Mouse (Mus musculus): ENCODE measurements around the gene Lysmd4.
A peak's percentile ranks its signal among the peaks of the same experiment; 100 is the strongest.

Lysmd4 gene

DNA sequence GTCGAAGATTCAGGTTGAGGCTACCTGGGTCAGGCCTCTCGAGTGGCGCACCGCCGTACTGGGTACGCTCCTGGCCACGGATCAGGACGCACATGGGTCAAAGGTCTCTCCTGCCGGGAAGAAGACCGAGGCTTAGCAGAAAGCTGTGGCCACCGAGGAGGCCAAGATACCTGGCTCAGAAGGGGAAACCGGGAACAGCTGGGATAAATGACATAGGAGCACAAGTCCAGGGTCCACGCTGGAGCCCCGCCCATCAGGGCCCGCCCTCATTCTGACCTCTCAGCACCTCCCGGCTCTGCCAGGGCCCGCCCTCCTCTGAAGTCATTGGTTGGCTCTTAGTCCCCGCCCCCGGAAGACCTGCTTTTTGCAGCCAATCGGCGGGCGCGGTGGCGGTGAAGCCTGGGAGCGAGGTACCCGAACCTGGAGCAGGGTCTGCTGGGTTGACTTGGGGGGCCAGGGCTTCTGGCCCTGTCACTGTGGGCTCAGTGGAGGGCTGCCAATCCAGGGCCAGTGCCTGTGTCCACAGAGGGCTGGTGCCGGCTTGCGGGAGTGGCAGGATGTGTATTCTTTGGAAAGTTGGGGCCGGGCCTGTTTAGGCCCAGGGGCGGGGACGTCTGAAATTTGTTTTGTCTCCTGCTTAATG, at the start of gene Lysmd4:
TSS of gene Lysmd4 (plus strand) at position 325 of the 643 bp plus-strand sequence.
- peak; percentile 94 for DNase-seq (ENCODE audit: low read depth, low spot score)

DNA sequence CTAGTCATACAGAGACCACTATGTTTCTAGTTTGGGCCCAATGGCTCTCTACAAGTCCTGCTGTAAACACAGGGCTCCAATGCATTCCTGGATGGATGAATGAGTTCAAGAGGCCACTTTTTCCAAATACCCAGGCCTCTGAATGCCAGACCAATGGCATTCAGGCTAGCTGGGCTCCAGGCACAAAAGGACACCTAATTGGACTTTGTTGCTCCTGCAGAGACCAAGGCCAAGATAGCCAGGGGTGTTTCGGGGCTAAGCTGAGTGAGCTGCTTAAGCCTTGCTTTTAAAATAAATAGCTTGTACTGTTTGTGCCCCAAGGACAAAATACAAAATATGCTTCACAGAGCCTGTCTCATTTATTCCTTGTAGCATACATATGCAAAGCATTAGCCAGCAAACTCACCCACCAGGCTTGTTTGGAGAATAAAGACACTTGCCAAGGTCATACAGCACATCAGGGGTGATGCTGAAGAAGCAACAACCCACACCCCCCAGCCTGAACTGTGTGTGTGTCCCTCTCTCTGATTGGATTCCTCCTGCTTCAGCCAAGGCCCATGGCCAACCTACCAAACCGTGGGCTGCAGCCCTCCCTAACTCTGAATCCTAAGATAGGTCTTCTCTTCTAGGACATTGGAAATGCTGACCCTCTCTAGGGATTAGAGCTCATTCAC, 48.7 kb upstream of the Lysmd4 start:
- DNase-seq (ENCODE audit: low read depth, low spot score): no peak

DNA sequence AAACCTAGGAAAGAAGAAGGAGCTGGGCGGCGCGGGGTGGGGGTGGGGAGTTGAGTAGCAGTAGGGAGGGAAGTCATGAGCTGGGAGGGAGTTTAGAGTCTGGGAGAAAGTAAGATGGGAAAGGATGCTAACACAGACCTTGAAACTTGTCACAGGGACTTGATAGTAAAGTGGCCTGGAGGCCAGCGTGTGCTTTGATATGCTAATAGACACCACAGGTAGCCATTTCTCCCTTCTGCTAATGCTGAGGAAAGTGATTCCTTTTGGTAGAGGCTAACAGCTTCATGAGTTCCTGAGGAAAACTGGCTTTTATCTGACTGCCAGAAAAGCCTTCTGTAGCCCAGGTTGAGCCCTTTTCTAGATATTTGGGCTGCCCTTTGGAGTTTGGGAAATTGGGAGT, 38.6 kb upstream of the Lysmd4 start:
- DNase-seq (ENCODE audit: low read depth, low spot score): no peak

DNA sequence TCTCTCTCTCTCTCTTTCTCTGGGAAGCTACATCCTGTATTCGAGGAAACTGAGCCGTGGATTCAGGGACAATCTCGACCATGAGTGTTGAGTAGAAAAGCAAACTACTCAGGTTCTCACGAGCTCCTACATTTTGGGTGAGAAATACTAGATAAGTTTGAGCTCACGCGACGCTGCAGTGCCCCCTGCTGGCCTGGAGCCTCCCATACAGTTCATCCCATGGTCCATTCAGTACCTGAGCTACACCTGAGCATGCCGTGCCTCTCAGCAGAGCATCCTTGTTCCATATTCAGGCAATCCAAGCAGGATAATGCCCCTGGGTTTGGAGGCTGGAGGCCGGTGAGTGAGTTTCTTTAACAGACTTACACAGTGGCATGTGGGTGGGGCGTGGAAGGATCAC, 22.9 kb upstream of the Lysmd4 start:
- peak; percentile 56 for DNase-seq (ENCODE audit: low read depth, low spot score)

DNA sequence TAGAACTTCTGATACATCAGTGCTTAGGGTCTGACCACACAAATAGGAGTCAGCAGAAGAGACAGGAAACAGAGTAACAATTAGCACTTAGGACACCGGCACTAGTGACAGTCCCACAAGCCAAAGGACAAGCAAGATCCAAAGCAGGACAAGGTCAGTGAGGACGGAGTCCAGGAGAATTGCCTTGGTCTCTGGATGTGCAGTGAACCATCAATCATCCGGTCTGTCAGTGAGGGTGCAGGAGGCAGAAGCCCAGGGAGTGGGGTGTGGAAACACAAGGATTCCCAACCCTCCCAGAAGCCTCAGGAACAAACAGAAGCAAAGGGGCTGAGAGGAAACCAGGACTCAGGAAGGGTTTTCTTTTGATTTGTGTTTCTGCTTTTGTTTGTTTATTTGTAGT, 18.7 kb upstream of the Lysmd4 start:
- no peak for DNase-seq (ENCODE audit: low read depth, low spot score)

DNA sequence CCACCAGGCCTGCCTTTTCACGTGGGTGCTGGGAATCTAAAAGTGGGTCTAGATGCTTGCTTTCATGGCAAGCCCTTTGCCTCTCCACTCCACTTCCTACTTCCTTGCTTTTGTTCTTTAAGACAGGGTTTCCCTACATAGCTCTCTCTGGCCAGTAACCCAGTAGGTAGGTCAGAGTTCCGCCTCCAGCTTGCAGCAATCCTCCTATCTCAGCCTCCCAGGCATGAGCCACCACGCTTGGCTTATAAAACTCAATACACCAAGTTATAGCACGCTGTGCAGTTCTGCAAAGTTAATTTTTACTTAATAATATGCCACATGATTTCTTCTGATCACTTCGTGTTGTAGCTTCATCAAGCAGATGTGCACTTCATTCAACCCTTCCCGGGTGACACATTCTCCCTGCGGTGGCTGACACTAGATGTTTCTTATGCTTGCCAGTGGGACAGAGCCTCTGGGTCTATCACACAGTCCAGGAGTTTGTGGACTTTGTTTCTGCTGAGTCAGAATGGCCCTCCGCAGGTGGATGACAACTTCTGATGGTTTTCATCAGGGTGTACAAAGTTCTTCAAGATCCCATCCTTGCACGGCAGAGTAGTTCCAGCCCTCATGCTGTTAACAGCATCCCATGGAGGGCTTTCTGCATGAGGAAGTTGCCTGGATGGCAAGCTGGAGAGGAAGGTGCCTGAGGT, 16.5 kb upstream of the Lysmd4 start:
- DNase-seq (ENCODE audit: low read depth, low spot score): no peak

DNA sequence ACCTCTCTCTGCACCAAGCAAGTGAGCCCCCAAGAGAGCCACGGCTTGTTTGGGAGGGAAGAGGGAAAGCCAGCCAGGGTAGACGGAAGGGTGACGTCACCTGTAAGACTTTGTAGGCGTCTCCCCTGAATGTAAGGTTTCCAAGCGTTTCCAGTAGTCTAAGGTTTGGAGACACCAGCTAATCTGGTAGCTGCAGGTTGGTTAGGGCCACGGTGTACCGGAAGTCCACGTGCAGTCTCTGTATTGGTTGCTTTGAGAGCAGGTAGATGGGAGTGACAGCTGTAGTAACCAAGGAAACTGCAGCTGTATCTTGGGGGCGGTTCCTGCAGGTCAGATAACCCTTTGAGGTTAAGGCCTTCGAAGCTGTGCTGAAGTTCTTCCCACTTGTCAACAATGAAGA, 15.8 kb upstream of the Lysmd4 start:
- DNase-seq (ENCODE audit: low read depth, low spot score): no peak

DNA sequence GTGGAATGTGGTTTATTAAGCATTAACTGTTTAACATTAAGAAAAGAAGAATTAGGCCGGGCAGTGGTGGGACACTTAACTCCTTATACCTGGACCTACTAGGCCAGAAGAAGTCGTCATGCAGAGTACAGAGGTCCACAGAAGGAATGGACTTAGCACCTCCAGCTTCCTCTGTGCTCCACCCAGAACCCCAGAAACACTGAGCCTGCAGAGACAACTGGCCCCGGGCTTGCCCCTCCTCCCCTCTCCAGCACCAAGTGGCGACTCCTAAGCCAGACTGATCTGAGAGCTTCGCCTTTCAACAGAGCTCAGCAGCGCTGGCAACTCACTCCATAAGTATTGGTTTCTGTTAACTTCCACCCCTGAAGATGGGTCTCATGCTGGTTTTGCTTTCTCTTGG, 14.6 kb upstream of the Lysmd4 start:
- DNase-seq (ENCODE audit: low read depth, low spot score): no peak

DNA sequence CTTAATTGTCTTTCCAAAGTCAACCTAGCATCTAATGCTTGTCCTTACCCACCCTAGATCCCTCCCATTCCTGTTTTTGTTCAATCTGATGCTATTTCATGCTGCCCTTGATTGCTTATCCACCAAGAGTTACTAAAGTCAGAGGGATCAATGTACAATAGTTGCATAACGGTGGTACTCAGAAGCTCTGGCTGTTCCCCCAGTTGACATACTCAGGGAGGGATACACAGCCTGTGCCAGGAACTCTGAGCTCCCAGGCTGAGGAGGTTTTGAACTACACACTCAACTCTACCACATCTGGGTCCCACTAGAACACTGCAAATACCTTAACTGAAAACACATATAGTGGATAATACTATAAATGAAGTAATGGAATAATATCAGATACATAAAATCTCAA, 14.0 kb upstream of the Lysmd4 start:
- DNase-seq (ENCODE audit: low read depth, low spot score): no peak

DNA sequence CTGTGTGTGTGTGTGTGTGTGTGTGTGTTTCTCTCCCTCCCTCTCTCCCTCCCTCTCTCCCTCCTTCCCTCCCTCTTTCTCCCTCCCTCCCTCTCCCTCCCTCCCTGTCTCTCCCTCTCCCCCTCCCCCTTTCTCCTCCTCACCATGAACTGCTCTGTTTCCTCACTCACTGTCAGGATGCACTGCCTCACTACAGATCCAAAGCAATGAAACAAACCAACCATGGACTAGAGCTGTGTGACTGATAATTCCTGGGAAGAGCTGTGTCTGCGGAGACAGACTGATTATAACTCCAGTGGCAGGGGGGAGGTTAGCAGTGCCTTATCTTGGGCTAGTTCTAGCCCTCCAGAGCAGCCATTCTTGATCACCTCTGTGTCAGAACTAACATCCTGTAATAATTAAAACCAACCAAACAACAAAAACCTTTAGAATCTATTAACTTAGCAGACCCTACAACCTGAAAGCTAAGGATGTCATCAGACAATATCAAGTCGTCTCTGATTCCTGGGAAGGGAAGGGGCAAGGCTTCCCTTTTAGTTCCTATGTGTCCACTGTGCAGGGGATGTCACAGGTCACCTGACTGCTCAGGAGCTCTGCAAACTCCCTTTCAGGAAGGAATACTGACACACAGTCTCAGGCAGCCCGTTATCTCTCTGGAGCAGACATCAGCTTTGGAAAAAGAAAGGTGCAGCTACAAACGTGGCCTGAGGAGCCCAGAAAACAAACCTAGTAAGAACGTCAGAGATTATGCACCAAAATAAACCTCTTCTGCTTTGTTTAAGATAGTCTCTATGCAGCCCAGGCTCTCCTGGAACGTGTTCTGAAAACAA, 12.1 kb upstream of the Lysmd4 start:
- no peak for DNase-seq (ENCODE audit: low read depth, low spot score)

DNA sequence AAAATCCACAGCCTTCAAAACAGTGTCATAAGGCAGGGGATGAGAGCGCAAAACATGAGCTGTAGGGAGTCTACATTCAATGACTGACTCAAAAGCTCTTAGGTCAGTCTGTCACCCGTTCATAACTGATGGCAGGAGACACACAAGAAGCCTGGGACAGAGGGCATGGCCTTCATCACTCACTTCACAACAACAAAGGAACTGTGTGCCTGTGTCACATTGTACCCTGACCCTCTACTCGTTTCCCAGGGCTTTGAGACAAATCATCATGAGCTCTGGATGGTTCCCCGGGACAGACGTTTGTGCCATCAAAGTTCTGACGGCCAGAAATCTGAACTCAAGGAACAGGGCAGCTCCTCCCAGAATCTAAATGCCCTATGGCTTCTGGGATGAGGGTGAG, 11.0 kb upstream of the Lysmd4 start:
- DNase-seq (ENCODE audit: low read depth, low spot score): no peak

DNA sequence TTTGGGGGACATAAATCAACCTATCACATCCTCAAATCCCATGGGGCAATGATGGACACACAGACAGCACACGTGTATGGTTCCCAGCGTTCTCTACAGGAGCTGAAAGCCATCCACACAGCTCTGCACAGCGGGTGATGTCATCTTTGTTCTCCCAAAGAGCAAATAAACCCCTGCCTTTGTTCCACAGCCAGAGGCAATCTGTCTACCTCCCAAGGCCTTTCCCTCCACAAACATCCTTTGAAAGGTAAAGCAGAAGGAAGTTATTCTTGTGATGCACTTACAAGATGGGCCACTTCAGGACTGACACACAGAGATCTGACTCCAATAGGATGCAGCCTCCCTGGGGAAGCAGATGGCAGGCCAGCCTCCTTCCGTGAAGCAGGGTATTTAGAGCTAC, 10.4 kb upstream of the Lysmd4 start:
- no peak for DNase-seq (ENCODE audit: low read depth, low spot score)

DNA sequence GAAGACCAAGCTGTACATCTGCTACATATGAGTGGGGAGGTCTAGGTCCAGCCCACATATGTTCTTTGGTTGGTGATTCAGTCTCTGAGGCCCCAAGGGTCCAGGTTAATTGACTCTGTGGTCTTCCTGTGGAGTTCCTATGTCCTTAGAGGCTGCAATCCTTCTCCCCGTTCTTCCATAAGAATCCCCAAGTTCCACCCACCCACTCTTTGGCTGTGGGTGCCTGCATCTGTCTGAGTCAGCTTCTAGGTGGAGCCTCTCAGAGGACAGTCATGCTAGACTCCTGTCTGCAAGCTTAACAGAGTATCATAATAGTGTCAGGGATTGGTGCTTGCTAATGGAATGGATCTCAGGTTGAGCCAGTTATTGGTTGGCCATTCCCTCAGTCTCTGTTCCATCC, 8.8 kb upstream of the Lysmd4 start:
- no peak for DNase-seq (ENCODE audit: low read depth, low spot score)

DNA sequence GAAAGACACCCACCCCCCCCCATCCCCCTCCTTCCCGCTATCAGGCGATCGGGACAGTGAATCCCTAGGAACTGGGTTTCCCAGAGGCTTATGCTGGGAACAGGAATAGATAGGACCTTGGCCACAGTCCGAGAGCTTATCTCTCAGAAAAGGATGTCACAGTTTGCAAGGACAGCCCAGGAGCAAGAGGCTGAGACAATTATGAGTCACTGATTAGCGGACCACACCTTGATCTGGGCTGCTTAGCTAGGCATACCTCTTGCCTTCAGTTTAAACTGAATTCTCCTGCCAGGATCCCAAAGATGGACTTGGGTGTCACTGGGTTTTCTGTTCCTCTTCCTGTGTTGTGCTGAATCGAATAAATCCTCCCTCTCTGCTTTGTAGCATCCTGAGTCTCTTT, 6.0 kb upstream of the Lysmd4 start:
- DNase-seq (ENCODE audit: low read depth, low spot score): no peak

DNA sequence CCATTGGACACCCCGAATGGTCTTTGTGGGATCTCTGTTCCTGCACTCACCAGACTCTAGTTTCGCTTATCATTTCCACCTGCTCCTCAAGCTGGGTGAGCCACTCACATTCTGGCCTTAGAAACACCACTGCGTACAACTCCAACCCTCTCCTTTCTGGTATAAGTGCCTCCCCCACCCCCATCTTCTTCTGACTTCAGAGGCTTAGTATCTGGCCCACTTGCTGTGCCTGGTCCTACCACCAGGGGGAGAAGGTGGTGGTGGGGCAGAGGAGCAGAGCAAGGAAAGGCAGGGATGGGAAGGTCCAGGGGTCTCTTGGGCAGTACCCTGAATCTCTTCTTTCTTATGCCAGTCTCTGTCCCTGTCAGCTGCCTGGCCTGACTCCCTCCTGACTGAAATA, 5.3 kb upstream of the Lysmd4 start:
- DNase-seq (ENCODE audit: low read depth, low spot score): peak; percentile 60

DNA sequence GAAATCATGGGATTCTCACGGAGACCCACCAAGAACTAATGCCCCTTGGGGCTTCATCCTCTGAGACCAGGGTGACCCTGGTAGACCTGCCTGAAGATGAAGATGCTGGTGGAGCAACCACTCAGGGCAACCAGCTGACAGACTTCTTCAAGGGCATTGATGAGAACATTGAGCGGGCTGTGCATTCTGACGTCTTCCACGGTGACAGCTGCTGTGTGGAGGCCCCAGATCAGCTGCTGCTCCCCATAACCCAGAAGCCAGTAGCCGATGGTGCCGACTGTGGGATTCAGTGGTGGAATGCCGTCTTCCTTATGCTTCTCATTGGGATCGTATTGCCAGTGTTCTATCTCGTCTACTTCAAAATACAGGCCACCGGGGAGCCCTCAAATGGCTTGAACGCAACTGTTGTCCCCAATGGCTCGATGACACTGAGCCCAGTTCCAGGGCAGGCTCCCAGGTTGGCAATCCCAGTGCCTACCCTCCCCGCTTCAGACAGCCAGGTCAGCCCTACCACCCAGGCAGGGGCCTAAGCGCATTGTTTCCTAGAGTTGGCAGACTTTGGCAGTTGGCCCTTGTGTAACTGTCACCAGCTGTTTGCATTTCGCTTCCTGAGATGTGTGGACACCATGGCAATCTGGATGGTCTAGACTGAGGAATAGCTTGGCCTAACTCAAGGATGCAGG, 3.7 kb downstream of the Lysmd4 start:
- no peak for DNase-seq (ENCODE audit: low read depth, low spot score)

DNA sequence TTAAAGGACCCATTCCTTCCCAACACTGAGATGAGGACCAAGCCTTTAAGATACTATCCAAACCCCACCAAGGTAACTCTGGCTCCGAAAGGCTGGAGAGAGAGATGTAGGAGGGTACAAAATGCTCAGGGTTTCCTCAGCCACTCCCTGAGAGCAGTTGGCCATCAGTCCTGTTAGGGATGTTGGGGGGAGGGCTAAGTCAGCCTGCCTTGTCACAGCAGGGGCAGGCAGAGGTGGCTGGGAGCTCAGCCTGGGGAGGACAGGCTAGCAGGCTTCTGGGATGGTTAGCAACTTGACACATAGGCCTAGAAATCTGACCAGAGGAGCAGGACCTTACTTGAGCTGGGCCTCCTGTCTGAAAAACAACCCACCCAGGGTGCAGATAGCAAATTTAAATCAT, 5.2 kb downstream of the Lysmd4 start:
- no peak for DNase-seq (ENCODE audit: low read depth, low spot score)

DNA sequence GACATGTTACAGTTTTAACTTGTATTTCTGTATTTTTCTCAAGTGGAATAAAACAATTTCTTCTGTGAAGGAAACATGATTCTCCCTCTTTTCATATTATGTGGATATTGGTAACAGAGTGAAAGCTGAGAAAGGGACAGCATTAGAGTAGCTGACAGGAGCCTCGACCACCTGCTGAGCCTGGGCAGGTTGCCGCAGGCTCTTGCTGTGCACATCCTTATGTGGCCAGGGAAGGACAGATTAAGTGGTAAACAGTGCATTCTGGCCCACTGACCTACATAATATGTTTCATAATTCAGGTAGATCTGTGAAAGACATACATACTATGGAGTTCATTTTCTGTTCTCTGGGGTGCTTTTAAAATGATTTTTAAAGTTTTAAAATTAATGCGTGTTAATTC, 6.0 kb downstream of the Lysmd4 start:
- no peak for DNase-seq (ENCODE audit: low read depth, low spot score)

DNA sequence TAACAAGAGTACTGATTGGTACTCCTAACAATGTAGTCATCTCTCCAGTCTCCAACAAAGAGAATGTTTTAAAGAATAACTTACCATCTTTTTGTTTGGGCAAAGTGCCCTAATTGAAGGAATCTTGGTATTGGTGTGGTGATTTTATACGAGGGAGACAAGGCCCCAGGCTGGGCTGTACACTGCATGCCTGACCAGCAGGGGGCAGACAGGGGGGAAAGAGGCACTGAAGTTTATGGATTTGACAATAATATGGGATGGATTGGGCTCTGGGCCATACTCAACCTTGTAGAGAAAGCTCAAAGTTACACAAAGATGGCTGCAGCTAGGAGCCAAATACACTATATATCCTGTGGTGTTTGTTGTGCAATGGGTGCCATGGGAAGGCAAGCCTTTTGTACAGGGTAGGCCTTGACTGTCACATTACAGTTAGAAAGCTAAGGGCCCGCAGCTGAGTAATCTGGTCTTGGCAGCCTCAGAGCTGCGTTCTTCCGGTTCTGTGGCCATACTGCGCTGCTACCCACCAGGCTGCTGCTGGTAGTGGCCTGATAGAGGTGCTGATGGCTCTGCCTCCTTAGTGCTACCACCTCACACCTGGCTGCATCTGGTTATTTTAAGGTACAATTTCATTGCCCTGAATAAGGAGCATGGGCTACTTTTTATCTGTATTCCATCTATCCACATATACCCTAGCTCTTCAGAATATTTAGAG, 6.7 kb downstream of the Lysmd4 start:
- peak; percentile 45 for DNase-seq (ENCODE audit: low read depth, low spot score)

DNA sequence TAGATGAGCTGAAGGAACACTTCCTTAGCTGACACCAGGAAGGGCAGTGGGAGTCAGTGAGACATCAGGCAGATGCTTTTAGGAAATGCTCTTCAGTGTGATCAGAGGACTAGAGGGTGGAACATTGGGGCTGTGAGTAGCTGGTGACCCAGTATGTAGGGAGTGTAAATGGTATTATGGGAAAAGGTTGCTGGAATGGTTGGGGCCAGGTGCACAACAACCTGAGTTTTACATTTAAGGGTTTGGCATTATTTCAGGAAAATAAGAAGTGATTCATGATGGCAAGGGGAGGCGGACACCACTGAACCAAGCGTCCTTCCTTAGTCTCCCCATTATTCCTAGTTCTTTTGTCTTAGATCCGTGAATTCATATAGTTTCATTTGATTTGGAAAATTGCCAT, 7.4 kb downstream of the Lysmd4 start:
- no peak for DNase-seq (ENCODE audit: low read depth, low spot score)

DNA sequence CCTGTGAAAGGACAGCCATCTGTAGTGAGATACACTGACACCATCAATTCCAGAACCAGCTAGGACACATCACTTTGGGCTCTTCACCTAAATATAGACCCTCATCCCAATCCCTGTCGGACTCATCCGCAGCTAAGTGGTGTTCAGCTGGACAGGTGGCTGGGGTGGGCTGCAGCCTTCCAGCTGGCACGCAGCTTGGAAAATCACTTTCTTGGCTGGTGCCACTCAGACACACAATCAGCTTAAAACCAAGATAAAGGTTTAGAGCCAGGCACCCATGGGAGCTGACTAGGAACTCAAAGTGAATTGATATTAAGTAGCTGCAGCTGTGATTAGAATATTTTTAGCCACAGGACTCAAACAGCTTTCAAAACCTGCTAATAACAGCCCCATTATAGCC, 7.9 kb downstream of the Lysmd4 start:
- DNase-seq (ENCODE audit: low read depth, low spot score): no peak

Measured in A20 (cell line).